Comparison of ENCODE assay signal across 8 mouse cellular contexts in genomic region chr15:8098774-8099749, GRCm38 (mm10). TPM values are rescaled to one million over a fixed set of nuclear protein-coding genes. Genes with fewer than 3 reads are reported as not detected.
DNase-seq lines count a peak whose midpoint lies in the region; ATAC-seq and TF ChIP-seq lines count a peak whose summit lies in the region.

Wdr70 (minus strand) TSS chr15:8099209.

- no peaks in the 10 kb centered on the region for H3K9me3 ChIP-seq in kidney, embryonic 14.5 days (ENCODE audit: control insufficient read depth, low read length)
- H3K9me3 ChIP-seq in limb, embryonic 15.5 days: no peaks in the 10 kb centered on the region

- H3K4me2 ChIP-seq in kidney, embryonic 14.5 days (replicated peaks; ENCODE audit: low read depth, low read length): peak within 1 kb of the TSS; percentile 56
- H3K4me2 ChIP-seq in limb, embryonic 15.5 days: peak within 1 kb of the TSS; percentile 54

- peak within 1 kb of the TSS; percentile 87 for H3K9ac ChIP-seq in kidney, embryonic 14.5 days (ENCODE audit: low read depth, low read length)
- H3K9ac ChIP-seq in limb, embryonic 15.5 days: peak within 1 kb of the TSS; percentile 83

- no peaks in the 10 kb centered on the region for H3K27me3 ChIP-seq in kidney, embryonic 14.5 days (ENCODE audit: control insufficient read depth, insufficient read depth, low read length)
- no peaks in the 10 kb centered on the region for H3K27me3 ChIP-seq in limb, embryonic 15.5 days

- peak; percentile 96 for ATAC-seq in kidney, embryonic 14.5 days (ENCODE audit: low FRiP score, low TSS enrichment)
- peak; percentile 89 for ATAC-seq in limb, embryonic 15.5 days (ENCODE audit: insufficient number of reproducible peaks, low FRiP score, low TSS enrichment, low read depth)

- DNase-seq in A20 (ENCODE audit: low read depth, low spot score): peak; percentile 96
- peak; percentile 87 to 94 for DNase-seq in heart, adult 9 months (ENCODE audit: low spot score in 2 of 2)
- peak; percentile 92 to 98 for DNase-seq in monocyte, adult 2 months (ENCODE audit: low read depth in 1 of 2, low spot score in 2 of 2)
- DNase-seq in spleen, postnatal 36 days (ENCODE audit: low spot score in 2 of 2): peak; percentile 93 to 95

- TF ChIP-seq CTCF in bone marrow macrophage, adult 2 months (IDR thresholded peaks at IDR 0.05; ENCODE audit: low read depth, low read length): peak; percentile 41; the same call in 1 of the 2 replicates
- peak; percentile 96 for TF ChIP-seq CTCF in embryonic fibroblast, embryonic 13.5 days (IDR thresholded peaks at IDR 0.05; ENCODE audit: borderline replicate concordance, insufficient read depth, low read length)

- H3K4me1 ChIP-seq in bone marrow macrophage, adult 2 months (ENCODE audit: control insufficient read depth, insufficient read depth, low read length): peaks cover 3% of the 10 kb centered on the region; the same call in 1 of the 2 replicates
- H3K4me1 ChIP-seq in embryonic fibroblast, embryonic 13.5 days (ENCODE audit: control insufficient read depth, insufficient read depth, low read length): no peaks in the 10 kb centered on the region
- H3K4me1 ChIP-seq in kidney, embryonic 14.5 days (ENCODE audit: control insufficient read depth, insufficient read depth, low read length): 0 out of 2 replicates have a peak, but pooled peaks cover 4% of the 10 kb centered on the region
- H3K4me1 ChIP-seq in limb, embryonic 15.5 days: peaks cover 5% of the 10 kb centered on the region

- H3K36me3 ChIP-seq in kidney, embryonic 14.5 days (ENCODE audit: control insufficient read depth, insufficient read depth, low read length): peaks cover 20% of the 10 kb centered on the region
- peaks cover 21% of the 10 kb centered on the region for H3K36me3 ChIP-seq in limb, embryonic 15.5 days

- WGBS in kidney, embryonic 14.5 days: 2% methylated on average over 56 of the region's 56 CpGs
- WGBS in limb, embryonic 15.5 days: 2% methylated on average over 56 of the region's 56 CpGs

- H3K4me3 ChIP-seq in bone marrow macrophage, adult 2 months (ENCODE audit: insufficient read depth, low read length): peak within 1 kb of the TSS; percentile 83
- H3K4me3 ChIP-seq in embryonic fibroblast, embryonic 13.5 days (ENCODE audit: insufficient read depth, low read length): peak within 1 kb of the TSS; percentile 92
- peak within 1 kb of the TSS; percentile 88 for H3K4me3 ChIP-seq in kidney, embryonic 14.5 days (ENCODE audit: low read length)
- H3K4me3 ChIP-seq in limb, embryonic 15.5 days: peak within 1 kb of the TSS; percentile 89

- no peak for TF ChIP-seq POLR2A in bone marrow macrophage, adult 2 months (IDR thresholded peaks at IDR 0.05; ENCODE audit: borderline replicate concordance, low read depth, low read length)
- peak; percentile 84 for TF ChIP-seq POLR2A in embryonic fibroblast, embryonic 13.5 days (IDR thresholded peaks at IDR 0.05; ENCODE audit: low read depth, low read length)

- H3K27ac ChIP-seq in bone marrow macrophage, adult 2 months (ENCODE audit: insufficient read depth, low read depth, low read length): no peak within 1 kb of the TSS
- no peak within 1 kb of the TSS for H3K27ac ChIP-seq in embryonic fibroblast, embryonic 13.5 days (ENCODE audit: insufficient read depth, low read length)
- H3K27ac ChIP-seq in kidney, embryonic 14.5 days (ENCODE audit: low read depth, low read length): no peak within 1 kb of the TSS
- H3K27ac ChIP-seq in limb, embryonic 15.5 days: peak within 1 kb of the TSS; percentile 33; the same call in 1 of the 2 replicates

RNA-seq across cellular contexts. Expression of gene Wdr70, which starts in this region (rescaled TPM):
- 23.5 and 29.4 TPM in 2 replicates for polyA plus RNA-seq in bone marrow macrophage, adult 2 months (2012; ENCODE audit: insufficient read depth, insufficient read length, missing spikeins)
- 38.3 and 40.5 TPM in 2 replicates for polyA plus RNA-seq in embryonic fibroblast, embryonic 13.5 days (2011; ENCODE audit: insufficient read length, low read depth, missing spikeins)
- polyA plus RNA-seq in kidney, embryonic 14.5 days (2014; fragmentation: Nextera tagmentation; extraction: Ambion mirVana): 56.9 and 64.1 TPM in 2 replicates
- polyA plus RNA-seq in limb, embryonic 15.5 days (2015; fragmentation: Nextera tagmentation; extraction: Ambion mirVana): 52.8 and 54.9 TPM in 2 replicates
